Mouse (Mus musculus) lung, postnatal 0 days (tissue): ENCODE data around the gene Jdp2. TPM values are rescaled to one million over a fixed set of nuclear protein-coding genes. Genes with fewer than 3 reads are reported as not detected.
"Not testable (repeated sequence)": the region's sequence is repeated elsewhere in the genome, so short reads cannot be mapped to it uniquely, and the experiment has no call there.

ENCODE experiments used
- ATAC-seq: fragments of 200-750 bp; cut with Nextera tagmentation; 2 replicates; pipeline ENCODE4 v1.8.0; 2017; ENCODE audit warnings: moderate library complexity
- DNase-seq: peaks from one replicate; pipeline ENCODE4 v3.0.0-alpha.2; 2016; ENCODE audit warnings: low spot score
- H3K27ac ChIP-seq: fragments of 300-500 bp; sonication (generic); 2 replicates; pipeline ENCODE4 v1.5.1; 2014; ENCODE audit warnings: antibody characterized with exemption, mild to moderate bottlenecking, low read length, mixed read lengths
- H3K27me3 ChIP-seq: fragments of 300-500 bp; sonication (generic); replicated peaks from 2 replicates; pipeline ENCODE4 v1.6.1; 2014; ENCODE audit warnings: low read length, mixed read lengths; ENCODE audit not compliant: insufficient read depth
- H3K36me3 ChIP-seq: fragments of 300-500 bp; sonication (generic); 2 replicates; pipeline ENCODE4 v1.6.1; 2014; ENCODE audit warnings: low read length, mixed read lengths; ENCODE audit not compliant: insufficient read depth
- H3K4me1 ChIP-seq: fragments of 300-500 bp; sonication (generic); 2 replicates; pipeline ENCODE4 v1.6.1; 2014; ENCODE audit warnings: antibody characterized with exemption, low read depth, low read length, mixed read lengths; ENCODE audit not compliant: insufficient read depth
- H3K4me2 ChIP-seq: fragments of 300-500 bp; sonication (generic); replicated peaks from 2 replicates; pipeline ENCODE4 v1.6.1; 2014; ENCODE audit warnings: low read depth, mild to moderate bottlenecking, low read length, moderate library complexity, mixed read lengths
- H3K4me3 ChIP-seq: fragments of 300-500 bp; sonication (generic); 2 replicates; pipeline ENCODE4 v1.5.1; 2014; ENCODE audit warnings: low read depth, low read length
- H3K9ac ChIP-seq: fragments of 300-500 bp; sonication (generic); replicated peaks from 2 replicates; pipeline ENCODE4 v1.6.1; 2014; ENCODE audit warnings: low read depth, mild to moderate bottlenecking
- H3K9me3 ChIP-seq: fragments of 300-500 bp; sonication (generic); 2 replicates; pipeline ENCODE4 v1.6.1; 2016; ENCODE audit warnings: low read length, mixed read lengths
- CTCF ChIP-seq: IDR thresholded peaks from 2 replicates; pipeline ENCODE4 v1.5.1; 2016; ENCODE audit warnings: antibody characterized with exemption, mild to moderate bottlenecking
- EP300 ChIP-seq: IDR thresholded peaks from 2 replicates; pipeline ENCODE4 v1.6.1; 2016; ENCODE audit warnings: antibody characterized with exemption, mild to moderate bottlenecking, control low read depth
- WGBS: fragments of 180-500 bp; shearing (Covaris S2); extraction: QIAGEN DNeasy Blood & Tissue Kit; methylation state at CpG from one replicate; pipeline ENCODE4 v1.1.7; 2014; 5-methylcytosine and 5-hydroxymethylcytosine counted together
- polyA plus RNA-seq: library from polyadenylated mRNA; unstranded; fragments of >200 nt; fragmentation: Nextera tagmentation; extraction: Ambion mirVana; gene quantifications from 2 replicates; pipeline ENCODE4 v1.2.1, GENCODE M21; 2015

Gene Jdp2
- polyA plus RNA-seq, 1 experiment from 2014 or later = 1.4 TPM

- Histone ChIP-seq H3K36me3 (no peaks in the 10 kb centered on the region), H3K9me3 (no peaks in the 10 kb centered on the region), H3K4me2 (no peak overlapping the region), H3K9ac (no peak overlapping the region), H3K27me3 (no peaks in the 10 kb centered on the region), H3K4me3 (no peak overlapping the region), H3K27ac (no peak overlapping the region), H3K4me1 (peaks cover 11% of the 10 kb centered on the region; the same call in 1 of the 2 replicates)
- TF ChIP-seq EP300 = no peak
- TF ChIP-seq CTCF = peak; percentile 64
- WGBS = 94% methylated on average over 4 of the region's 4 CpGs
- ATAC-seq = no peak
- peak; percentile 30 for DNase-seq
Observed at GRCm38 (mm10) chr12:85645664-85646063, 46.8 kb downstream of the Jdp2 start.

GRCm38 (mm10) chr12:85647346-85647745, 48.5 kb downstream of the Jdp2 start:
- ATAC-seq (peak; percentile 44; the same call in 1 of the 2 replicates), DNase-seq (peak; percentile 52)
- Histone ChIP-seq H3K27me3 (no peaks in the 10 kb centered on the region), H3K4me3 (no peak overlapping the region), H3K9ac (no peak overlapping the region), H3K27ac (no peak overlapping the region), H3K4me2 (no peak overlapping the region), H3K36me3 (no peaks in the 10 kb centered on the region), H3K4me1 (no peaks in the 10 kb centered on the region), H3K9me3 (no peaks in the 10 kb centered on the region)
- 32% methylated on average over 10 of the region's 10 CpGs for WGBS
- TF ChIP-seq CTCF (peak; percentile 69), EP300 (no peak)

DNA sequence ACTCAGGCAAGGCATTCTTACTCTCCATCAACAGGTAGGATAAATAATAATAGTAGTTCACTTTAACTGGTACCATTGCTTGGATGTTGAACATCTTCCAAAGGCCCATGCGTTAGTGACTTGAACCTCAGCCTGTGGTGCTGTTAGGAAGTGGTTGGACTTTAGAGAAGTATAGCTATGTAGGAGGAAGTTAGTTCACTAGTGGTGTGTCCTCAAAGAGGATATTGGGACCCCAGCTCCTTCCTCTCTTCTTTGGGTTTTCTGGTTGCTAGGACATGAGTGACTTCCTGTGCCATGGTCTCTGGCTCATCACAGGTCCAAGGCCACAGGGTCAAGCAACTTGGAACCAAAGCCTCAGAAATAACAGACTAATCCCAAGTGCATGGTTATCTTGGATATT, 49.1 kb downstream of the Jdp2 start:
- Histone ChIP-seq H3K27me3 (no peaks in the 10 kb centered on the region), H3K9ac (no peak overlapping the region), H3K4me1 (no peaks in the 10 kb centered on the region), H3K4me2 (no peak overlapping the region), H3K27ac (no peak overlapping the region), H3K36me3 (no peaks in the 10 kb centered on the region), H3K4me3 (no peak overlapping the region), H3K9me3 (no peaks in the 10 kb centered on the region)
- ATAC-seq (no peak), DNase-seq (no peak)
- 58% methylated on average over 1 of the region's 1 CpGs for WGBS
- no peak for TF ChIP-seq CTCF
- no peak for TF ChIP-seq EP300

DNA sequence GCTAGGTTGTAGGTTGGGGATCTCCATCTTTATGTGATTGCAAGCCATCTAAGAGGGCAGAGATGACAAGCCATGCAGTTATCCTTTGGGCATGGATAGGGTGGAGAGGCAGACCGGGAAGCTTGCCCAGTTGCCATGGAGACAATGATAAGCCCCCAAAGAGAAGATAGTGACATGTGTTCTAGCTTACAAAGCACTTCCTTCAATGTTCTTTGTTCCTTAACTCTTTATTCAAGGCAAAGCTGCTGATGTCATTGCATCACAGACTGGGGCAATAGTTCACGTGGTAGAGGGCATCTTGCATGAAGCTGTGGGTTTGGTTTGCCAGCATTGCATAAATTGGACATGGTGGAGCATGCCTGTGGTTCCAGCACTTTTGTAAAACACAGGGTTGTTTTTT, 60.5 kb downstream of the Jdp2 start:
- 19% methylated on average over 2 of the region's 2 CpGs for WGBS
- Histone ChIP-seq H3K9me3 (no peaks in the 10 kb centered on the region), H3K27me3 (no peaks in the 10 kb centered on the region), H3K9ac (no peak overlapping the region), H3K4me1 (no peaks in the 10 kb centered on the region), H3K4me2 (no peak overlapping the region), H3K27ac (no peak overlapping the region), H3K36me3 (no peaks in the 10 kb centered on the region), H3K4me3 (no peak overlapping the region)
- ATAC-seq (no peak), DNase-seq (peak; percentile 60)
- TF ChIP-seq EP300 (no peak), CTCF (no peak)

DNA sequence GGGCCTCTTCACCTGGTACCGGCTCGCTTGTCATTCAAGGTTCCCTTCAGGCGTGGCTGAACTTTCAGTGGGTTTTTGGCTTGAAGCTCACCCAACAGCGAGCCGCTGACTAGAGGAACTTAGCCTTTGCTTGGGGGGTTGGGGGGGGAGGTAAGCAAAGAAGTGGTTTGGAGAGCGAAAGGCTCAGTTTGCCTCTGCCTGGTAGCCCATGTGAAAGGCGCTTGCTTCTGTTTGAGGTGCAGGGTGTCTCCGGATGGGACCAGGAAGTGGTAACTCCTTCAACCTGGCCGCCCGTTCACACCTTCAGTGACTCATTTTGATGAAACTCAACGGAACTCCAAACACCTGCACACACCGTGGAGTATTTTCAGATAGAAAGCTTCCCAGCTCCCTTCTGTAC, 62.0 kb downstream of the Jdp2 start:
- no peak overlapping the region for H3K9ac ChIP-seq
- no peaks in the 10 kb centered on the region for H3K4me1 ChIP-seq
- no peak overlapping the region for H3K27ac ChIP-seq
- H3K4me2 ChIP-seq = no peak overlapping the region
- no peaks in the 10 kb centered on the region for H3K9me3 ChIP-seq
- H3K27me3 ChIP-seq = no peaks in the 10 kb centered on the region
- 76% methylated on average over 12 of the region's 12 CpGs for WGBS
- TF ChIP-seq CTCF (no peak), EP300 (no peak)
- no peak for DNase-seq
- no peak for ATAC-seq
- H3K4me3 ChIP-seq = no peak overlapping the region
- no peaks in the 10 kb centered on the region for H3K36me3 ChIP-seq

DNA sequence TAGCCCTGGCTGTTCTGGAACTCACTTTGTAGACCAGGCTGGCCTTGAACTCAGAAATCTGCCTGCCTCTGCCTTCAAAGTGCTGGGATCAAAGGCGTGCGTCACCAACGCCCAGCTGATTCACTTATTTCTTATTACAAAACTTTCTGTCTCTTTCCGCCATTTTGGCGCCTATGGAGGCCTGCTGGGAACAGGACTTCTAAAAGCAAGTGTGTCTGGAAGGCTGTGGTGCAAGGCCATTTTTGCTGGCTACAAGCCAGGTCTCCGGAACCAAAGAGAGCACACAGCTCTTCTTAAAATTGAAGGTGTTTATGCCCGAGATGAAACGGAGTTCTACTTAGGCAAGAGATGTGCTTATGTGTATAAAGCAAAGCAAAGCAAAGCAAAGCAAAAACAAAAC, 63.4 kb downstream of the Jdp2 start:
- H3K27ac ChIP-seq, H3K4me3 ChIP-seq, H3K4me2 ChIP-seq, ATAC-seq, H3K36me3 ChIP-seq, H3K4me1 ChIP-seq, H3K27me3 ChIP-seq, DNase-seq, H3K9me3 ChIP-seq, H3K9ac ChIP-seq: not testable (repeated sequence)
- WGBS = 72% methylated on average over 8 of the region's 8 CpGs

GRCm38 (mm10) chr12:85662896-85663295, 64.1 kb downstream of the Jdp2 start:
- H3K4me2 ChIP-seq = 0 out of 2 replicates have a peak overlapping the region, but pooled peaks have one; percentile 14
- TF ChIP-seq EP300 (no peak), CTCF (peak; percentile 90)

More at GRCm38 (mm10) chr12:85662896-85663295, 64.1 kb downstream of the Jdp2 start:
- WGBS = 5% methylated on average over 9 of the region's 9 CpGs
- Histone ChIP-seq H3K36me3 (no peaks in the 10 kb centered on the region), H3K9ac (no peak overlapping the region), H3K27ac (no peak overlapping the region), H3K9me3 (no peaks in the 10 kb centered on the region), H3K27me3 (no peaks in the 10 kb centered on the region), H3K4me1 (no peaks in the 10 kb centered on the region), H3K4me3 (no peak overlapping the region)
- DNase-seq (peak; percentile 87), ATAC-seq (peak; percentile 70)
